Mouse (Mus musculus): ENCODE measurements around the gene Armh3.

DNA sequence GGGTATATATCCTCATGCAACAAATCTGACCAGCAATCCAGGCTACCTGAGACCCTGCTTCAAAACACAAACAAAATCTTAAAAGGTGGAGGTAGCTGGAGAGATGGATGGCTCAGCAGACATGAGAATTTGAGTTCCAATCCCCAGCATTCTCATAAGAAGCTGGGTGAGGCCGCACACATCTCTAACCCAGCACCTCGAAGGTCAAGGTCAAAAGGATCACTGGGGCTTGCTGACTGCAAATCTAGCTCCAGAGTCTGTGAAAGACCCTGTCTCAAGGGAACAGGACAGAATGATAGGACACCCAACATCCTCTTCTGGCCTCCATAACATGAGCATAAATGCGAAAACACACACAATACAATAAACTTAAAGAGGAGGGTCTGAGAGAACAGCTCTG lies 7.1 kb downstream of the Armh3 start:
- no peak for TF ChIP-seq POLR2A (IDR thresholded peaks at IDR 0.05; ENCODE audit: control insufficient read depth, extremely low read depth, insufficient read depth, low read length, poor library complexity)
- no peak for TF ChIP-seq CTCF (IDR thresholded peaks at IDR 0.05; ENCODE audit: borderline replicate concordance, control insufficient read depth, extremely low read depth, insufficient read depth, low read length, poor library complexity)

All from thymus, adult 2 months (tissue).